In genomic region chr3:89203142-89203514, GRCm38 (mm10) we compare ENCODE assay signal across 8 mouse cellular contexts. TPM values are rescaled to one million over a fixed set of nuclear protein-coding genes. Genes with fewer than 3 reads are reported as not detected.
DNase-seq lines count a peak whose midpoint lies in the region; ATAC-seq and TF ChIP-seq lines count a peak whose summit lies in the region.

No protein-coding gene starts in this region.

- DNase-seq in heart, postnatal 36 days: no peak
- no peak for DNase-seq in ES-E14 (ENCODE audit: low read depth, low spot score)
- DNase-seq in liver, postnatal 0 days: no peak
- DNase-seq in B cell, adult 2 months: no peak
- DNase-seq in layer of hippocampus, adult 8-10 months (ENCODE audit: low spot score in 2 of 2): no peak
- DNase-seq in layer of hippocampus, adult 9-10 months (ENCODE audit: low spot score): no peak

- H3K4me1 ChIP-seq in heart, embryonic 13.5 days: peaks cover 5% of the 10 kb centered on the region
- peaks cover 0 to 2% of the 10 kb centered on the region in 2 experiments; a peak in 1 of 4 replicates for H3K4me1 ChIP-seq in ES-E14 (ENCODE audit: control insufficient read depth in 2 of 2, insufficient read depth in 2 of 2, low read length in 2 of 2, poor library complexity in 1 of 2)
- peaks cover 6% of the 10 kb centered on the region for H3K4me1 ChIP-seq in forebrain, embryonic 15.5 days
- H3K4me1 ChIP-seq in liver, postnatal 0 days (ENCODE audit: insufficient read depth): peaks cover 5% of the 10 kb centered on the region; the same call in 1 of the 2 replicates

- no peaks in the 10 kb centered on the region for H3K27me3 ChIP-seq in heart, embryonic 13.5 days (replicated peaks)
- no peaks in the 10 kb centered on the region for H3K27me3 ChIP-seq in forebrain, embryonic 15.5 days
- H3K27me3 ChIP-seq in liver, postnatal 0 days (ENCODE audit: insufficient read depth, low read length): no peaks in the 10 kb centered on the region

- no peak overlapping the region for H3K27ac ChIP-seq in heart, embryonic 13.5 days (replicated peaks)
- H3K27ac ChIP-seq in ES-E14 (ENCODE audit: insufficient read depth, low read depth, low read length, poor library complexity, severe bottlenecking): no peak overlapping the region
- H3K27ac ChIP-seq in forebrain, embryonic 15.5 days (replicated peaks): peak overlapping the region; percentile 70
- no peak overlapping the region for H3K27ac ChIP-seq in liver, postnatal 0 days (ENCODE audit: low read depth)

- H3K9ac ChIP-seq in heart, embryonic 13.5 days: peak overlapping the region; percentile 84
- H3K9ac ChIP-seq in ES-E14 (ENCODE audit: insufficient read depth, low read depth, low read length, poor library complexity, severe bottlenecking): peak overlapping the region; percentile 79
- peak overlapping the region; percentile 59 for H3K9ac ChIP-seq in forebrain, embryonic 15.5 days (replicated peaks)
- peak overlapping the region; percentile 68 for H3K9ac ChIP-seq in liver, postnatal 0 days (replicated peaks)

- ATAC-seq in heart, embryonic 13.5 days (ENCODE audit: extremely low read depth, insufficient number of reproducible peaks, low FRiP score, low TSS enrichment): no peak
- peak; percentile 24; the same call in 1 of the 2 replicates for ATAC-seq in forebrain, embryonic 15.5 days (replicated peaks)
- ATAC-seq in liver, postnatal 0 days: peak; percentile 28

- 26% methylated on average over 5 of the region's 5 CpGs for WGBS in heart, embryonic 13.5 days
- WGBS in forebrain, embryonic 15.5 days: 44% methylated on average over 5 of the region's 5 CpGs
- 28% methylated on average over 5 of the region's 5 CpGs for WGBS in liver, postnatal 0 days (ENCODE audit: insufficient replicate concordance)

- intact Hi-C loops in heart, postnatal 36 days (cut with DNase I): no loop called here

- H3K4me3 ChIP-seq in heart, embryonic 13.5 days: peak overlapping the region; percentile 69
- H3K4me3 ChIP-seq in ES-E14 (ENCODE audit: insufficient read depth in 1 of 2, low read depth in 1 of 2, low read length in 2 of 2, poor library complexity in 1 of 2, severe bottlenecking in 1 of 2): peak overlapping the region; percentile 78 to 87
- H3K4me3 ChIP-seq in forebrain, embryonic 15.5 days: peak overlapping the region; percentile 62
- peak overlapping the region; percentile 54 for H3K4me3 ChIP-seq in liver, postnatal 0 days (ENCODE audit: low read depth, low read length)

- no peak for TF ChIP-seq CTCF in liver, postnatal 0 days (IDR thresholded peaks at IDR 0.05; ENCODE audit: low read depth)

- no peaks in the 10 kb centered on the region for H3K9me3 ChIP-seq in heart, embryonic 13.5 days
- no peaks in the 10 kb centered on the region for H3K9me3 ChIP-seq in ES-E14 (ENCODE audit: control insufficient read depth, insufficient read depth, low read depth, low read length)
- H3K9me3 ChIP-seq in forebrain, embryonic 15.5 days: no peaks in the 10 kb centered on the region
- H3K9me3 ChIP-seq in liver, postnatal 0 days (ENCODE audit: low read length): no peaks in the 10 kb centered on the region

- no peak for TF ChIP-seq EP300 in liver, postnatal 0 days (IDR thresholded peaks at IDR 0.05; ENCODE audit: low read depth)

- peak overlapping the region; percentile 80 for H3K4me2 ChIP-seq in heart, embryonic 13.5 days
- peak overlapping the region; percentile 60 for H3K4me2 ChIP-seq in forebrain, embryonic 15.5 days (replicated peaks)
- peak overlapping the region; percentile 84 for H3K4me2 ChIP-seq in liver, postnatal 0 days (ENCODE audit: low read depth, low read length)

- peaks cover 39% of the 10 kb centered on the region for H3K36me3 ChIP-seq in heart, embryonic 13.5 days
- peaks cover 30% of the 10 kb centered on the region for H3K36me3 ChIP-seq in ES-E14 (ENCODE audit: control insufficient read depth, insufficient read depth, low read length, poor library complexity, severe bottlenecking)
- peaks cover 35% of the 10 kb centered on the region for H3K36me3 ChIP-seq in forebrain, embryonic 15.5 days
- peaks cover 37% of the 10 kb centered on the region for H3K36me3 ChIP-seq in liver, postnatal 0 days (replicated peaks; ENCODE audit: insufficient read depth, low read length)

- in situ Hi-C loops in ES-E14 (cut with MboI; ENCODE audit: low sequenced_read_pairs in 2 of 2, unreplicated experiment in 2 of 2): no loop called here

TF ChIP-seq in ES-E14, 5 proteins besides CTCF, POLR2A, EP300 and RAD21:
- TF ChIP-seq ZNF384 (IDR thresholded peaks at IDR 0.05; ENCODE audit: low read depth, low read length) (no peak), HCFC1 (IDR thresholded peaks at IDR 0.05; ENCODE audit: borderline replicate concordance, insufficient read depth, low read length) (no peak)

RNA-seq across cellular contexts. Expression of gene Gba, which starts 0.4 kb away (rescaled TPM):
- 32.7 and 34.8 TPM in 2 replicates for polyA plus RNA-seq in heart, embryonic 13.5 days (2015; fragmentation: Nextera tagmentation; extraction: Ambion mirVana)
- 10 to 100 TPM; 21.3 to 21.8 TPM for total RNA-seq in heart, postnatal 36 days (2021)
- 69.3 and 89.7 TPM in 2 replicates for total RNA-seq in ES-E14 (2012; rRNA removed)
- polyA plus RNA-seq in forebrain, embryonic 15.5 days (2015; fragmentation: Nextera tagmentation; extraction: Ambion mirVana): 39.2 and 42.7 TPM in 2 replicates
- polyA plus RNA-seq in liver, postnatal 0 days (2015; fragmentation: Nextera tagmentation; extraction: Ambion mirVana): 25.8 and 26.3 TPM in 2 replicates
- total RNA-seq in layer of hippocampus, adult 8-10 months (2022): 10 to 100 TPM; 62.1 to 75.2 (median 68.5) TPM

RNA-seq across cellular contexts. Expression of gene Thbs3, which starts 11.9 kb away (rescaled TPM):
- polyA plus RNA-seq in heart, embryonic 13.5 days (2015; fragmentation: Nextera tagmentation; extraction: Ambion mirVana): 15.6 and 16.2 TPM in 2 replicates
- total RNA-seq in heart, postnatal 36 days (2021): 1 to 10 TPM; 6.8 to 9.4 TPM
- 36.9 and 46.9 TPM in 2 replicates for total RNA-seq in ES-E14 (2012; rRNA removed)
- 67.0 and 68.3 TPM in 2 replicates for polyA plus RNA-seq in forebrain, embryonic 15.5 days (2015; fragmentation: Nextera tagmentation; extraction: Ambion mirVana)
- polyA plus RNA-seq in liver, postnatal 0 days (2015; fragmentation: Nextera tagmentation; extraction: Ambion mirVana): 1.3 and 1.8 TPM in 2 replicates
- 10 to 100 TPM; 27.4 to 40.7 (median 35.3) TPM for total RNA-seq in layer of hippocampus, adult 8-10 months (2022)

RNA-seq across cellular contexts. Expression of gene Fam189b, which starts 20.2 kb away (rescaled TPM):
- polyA plus RNA-seq in heart, embryonic 13.5 days (2015; fragmentation: Nextera tagmentation; extraction: Ambion mirVana): 12.8 and 13.5 TPM in 2 replicates
- total RNA-seq in heart, postnatal 36 days (2021): 1 to 10 TPM; 4.6 to 5.5 TPM
- 8.6 and 9.3 TPM in 2 replicates for total RNA-seq in ES-E14 (2012; rRNA removed)
- 22.3 and 24.6 TPM in 2 replicates for polyA plus RNA-seq in forebrain, embryonic 15.5 days (2015; fragmentation: Nextera tagmentation; extraction: Ambion mirVana)
- polyA plus RNA-seq in liver, postnatal 0 days (2015; fragmentation: Nextera tagmentation; extraction: Ambion mirVana): 1.4 and 2.1 TPM in 2 replicates
- total RNA-seq in layer of hippocampus, adult 8-10 months (2022): 10 to 100 TPM; 52.6 to 54.5 (median 53.5) TPM

RNA-seq across cellular contexts. Expression of gene Mtx1, which starts 23.8 kb away (rescaled TPM):
- 125 and 126 TPM in 2 replicates for polyA plus RNA-seq in heart, embryonic 13.5 days (2015; fragmentation: Nextera tagmentation; extraction: Ambion mirVana)
- 10 to 100 TPM; 58.0 to 60.0 TPM for total RNA-seq in heart, postnatal 36 days (2021)
- total RNA-seq in ES-E14 (2012; rRNA removed): 234 and 251 TPM in 2 replicates
- 172 and 175 TPM in 2 replicates for polyA plus RNA-seq in forebrain, embryonic 15.5 days (2015; fragmentation: Nextera tagmentation; extraction: Ambion mirVana)
- polyA plus RNA-seq in liver, postnatal 0 days (2015; fragmentation: Nextera tagmentation; extraction: Ambion mirVana): 105 and 111 TPM in 2 replicates
- total RNA-seq in layer of hippocampus, adult 8-10 months (2022): 10 to 100 TPM; 85.4 to 96.0 (median 94.4) TPM

RNA-seq across cellular contexts. Expression of gene Muc1, which starts 25.7 kb away (rescaled TPM):
- 0.59 and 1.1 TPM in 2 replicates for polyA plus RNA-seq in heart, embryonic 13.5 days (2015; fragmentation: Nextera tagmentation; extraction: Ambion mirVana)
- total RNA-seq in heart, postnatal 36 days (2021): under 1 TPM; 0.14 to 0.46 TPM
- total RNA-seq in ES-E14 (2012; rRNA removed): 3.0 and 3.9 TPM in 2 replicates
- 1.1 and 1.8 TPM in 2 replicates for polyA plus RNA-seq in forebrain, embryonic 15.5 days (2015; fragmentation: Nextera tagmentation; extraction: Ambion mirVana)
- 0.40 and 0.56 TPM in 2 replicates for polyA plus RNA-seq in liver, postnatal 0 days (2015; fragmentation: Nextera tagmentation; extraction: Ambion mirVana)
- total RNA-seq in layer of hippocampus, adult 8-10 months (2022): 1 to 10 TPM in 2 of 4 experiments, under 1 TPM in 2; 0.37 to 1.7 (median 1.2) TPM
